Mouse (Mus musculus): ENCODE results near the gene Eps15l1.

DNA sequence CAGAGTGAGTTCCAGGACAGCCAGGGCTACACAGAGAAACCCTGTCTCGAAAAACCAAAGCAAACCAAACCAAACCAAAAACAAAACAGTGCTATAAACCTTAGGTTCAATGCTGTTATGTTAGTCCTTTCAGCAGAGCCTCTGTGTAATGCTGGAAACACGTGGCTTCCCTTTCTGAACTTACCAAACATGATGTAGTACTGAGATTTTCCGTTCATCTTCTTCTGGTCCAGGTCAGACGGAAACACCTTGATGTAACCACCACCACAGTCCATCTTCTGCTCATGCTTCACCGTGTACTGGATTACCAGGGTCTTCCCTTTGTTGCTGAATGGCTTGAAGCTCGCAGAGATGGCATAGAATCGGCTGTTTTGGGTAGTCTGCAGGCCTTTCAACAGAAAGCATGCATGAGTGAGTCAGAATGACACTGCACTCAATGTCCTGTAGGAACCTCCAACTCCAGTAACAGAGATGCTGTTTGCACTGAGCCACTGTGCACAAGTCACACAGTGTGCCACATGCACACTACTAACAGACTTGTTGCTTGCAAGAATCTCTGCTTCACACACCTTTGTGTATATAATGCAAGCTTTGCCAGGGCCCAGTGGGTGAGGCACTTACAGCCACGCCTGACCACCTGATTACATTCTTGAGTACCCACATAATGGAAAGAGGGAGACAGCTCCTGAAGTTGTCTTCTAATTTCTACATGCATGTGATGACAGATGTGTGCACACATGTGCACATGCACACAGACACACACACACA lies 17.2 kb upstream of the Eps15l1 start:
- TF ChIP-seq CHD2 (IDR thresholded peaks at IDR 0.05; ENCODE audit: low read length), result no peak
- TF ChIP-seq HCFC1 (IDR thresholded peaks at IDR 0.05; ENCODE audit: low read depth, low read length), result no peak
- TF ChIP-seq CTCF (IDR thresholded peaks at IDR 0.05 in 2 of 3, conservative IDR thresholded peaks at IDR 0.05 in 1 of 3; ENCODE audit: control insufficient read depth in 1 of 3, insufficient read depth in 1 of 3, low read depth in 2 of 3, low read length in 3 of 3, poor library complexity in 1 of 3, severe bottlenecking in 1 of 3), result no peak
- no peak for TF ChIP-seq SMC3 (IDR thresholded peaks at IDR 0.05; ENCODE audit: low read depth, low read length)
